Mouse (Mus musculus): ENCODE results near the gene Zfand3. TPM values are rescaled to one million over a fixed set of nuclear protein-coding genes. Genes with fewer than 3 reads are reported as not detected.
A peak's percentile ranks its signal among the peaks of the same experiment; 100 is the strongest.

Gene Zfand3
- polyA plus RNA-seq, 1 experiment, result 111 TPM

GRCm38 (mm10) chr17:30097156-30097555 lies 92.6 kb downstream of the Zfand3 start:
- H3K36me3 ChIP-seq (ENCODE audit: control insufficient read depth, insufficient read depth, low read length), result no peaks in the 10 kb centered on the region
- H3K27ac ChIP-seq (ENCODE audit: insufficient read depth, low read depth, low read length), result no peak overlapping the region
- TF ChIP-seq POLR2A (IDR thresholded peaks at IDR 0.05; ENCODE audit: low read depth, low read length), result no peak
- no peak for TF ChIP-seq CTCF (conservative IDR thresholded peaks at IDR 0.05; ENCODE audit: insufficient read depth, insufficient read length, low read depth, low read length)
- DNase-seq, result no peak
- 66% methylated on average over 5 of the region's 5 CpGs for WGBS
- no peak overlapping the region for H3K4me3 ChIP-seq (ENCODE audit: insufficient read depth, low read depth, low read length)
- peaks cover 19% of the 10 kb centered on the region; the same call in 1 of the 2 replicates for H3K4me1 ChIP-seq (ENCODE audit: control insufficient read depth, insufficient read depth, low read length)
- no peaks in the 10 kb centered on the region for H3K27me3 ChIP-seq (replicated peaks; ENCODE audit: control insufficient read depth, insufficient read depth, low read length)

GRCm38 (mm10) chr17:30097677-30098076 lies 93.1 kb downstream of the Zfand3 start:
- Histone ChIP-seq H3K4me1 (ENCODE audit: control insufficient read depth, insufficient read depth, low read length) (peaks cover 19% of the 10 kb centered on the region; the same call in 1 of the 2 replicates), H3K27ac (ENCODE audit: insufficient read depth, low read depth, low read length) (no peak overlapping the region), H3K27me3 (replicated peaks; ENCODE audit: control insufficient read depth, insufficient read depth, low read length) (no peaks in the 10 kb centered on the region), H3K36me3 (ENCODE audit: control insufficient read depth, insufficient read depth, low read length) (no peaks in the 10 kb centered on the region), H3K4me3 (ENCODE audit: insufficient read depth, low read depth, low read length) (no peak overlapping the region)
- no peak for DNase-seq
- TF ChIP-seq POLR2A (IDR thresholded peaks at IDR 0.05; ENCODE audit: low read depth, low read length), result no peak
- no peak for TF ChIP-seq CTCF (conservative IDR thresholded peaks at IDR 0.05; ENCODE audit: insufficient read depth, insufficient read length, low read depth, low read length)
- 35% methylated on average over 4 of the region's 4 CpGs for WGBS

GRCm38 (mm10) chr17:30099670-30100069 lies 95.1 kb downstream of the Zfand3 start:
- H3K4me3 ChIP-seq (ENCODE audit: insufficient read depth, low read depth, low read length), result no peak overlapping the region
- no peaks in the 10 kb centered on the region for H3K27me3 ChIP-seq (replicated peaks; ENCODE audit: control insufficient read depth, insufficient read depth, low read length)
- H3K4me1 ChIP-seq (ENCODE audit: control insufficient read depth, insufficient read depth, low read length), result peaks cover 21% of the 10 kb centered on the region; the same call in 1 of the 2 replicates
- TF ChIP-seq POLR2A (IDR thresholded peaks at IDR 0.05; ENCODE audit: low read depth, low read length) (no peak), CTCF (conservative IDR thresholded peaks at IDR 0.05; ENCODE audit: insufficient read depth, insufficient read length, low read depth, low read length) (no peak)
- DNase-seq, result no peak
- no peak overlapping the region for H3K27ac ChIP-seq (ENCODE audit: insufficient read depth, low read depth, low read length)
- WGBS, result 43% methylated on average over 2 of the region's 2 CpGs
- no peaks in the 10 kb centered on the region for H3K36me3 ChIP-seq (ENCODE audit: control insufficient read depth, insufficient read depth, low read length)

GRCm38 (mm10) chr17:30101801-30102200 lies 97.3 kb downstream of the Zfand3 start:
- no peak for DNase-seq
- Histone ChIP-seq H3K27ac (ENCODE audit: insufficient read depth, low read depth, low read length) (no peak overlapping the region), H3K36me3 (ENCODE audit: control insufficient read depth, insufficient read depth, low read length) (no peaks in the 10 kb centered on the region), H3K27me3 (replicated peaks; ENCODE audit: control insufficient read depth, insufficient read depth, low read length) (no peaks in the 10 kb centered on the region), H3K4me3 (ENCODE audit: insufficient read depth, low read depth, low read length) (no peak overlapping the region), H3K4me1 (ENCODE audit: control insufficient read depth, insufficient read depth, low read length) (peaks cover 17% of the 10 kb centered on the region; the same call in 1 of the 2 replicates)
- TF ChIP-seq POLR2A (IDR thresholded peaks at IDR 0.05; ENCODE audit: low read depth, low read length) (no peak), CTCF (conservative IDR thresholded peaks at IDR 0.05; ENCODE audit: insufficient read depth, insufficient read length, low read depth, low read length) (no peak)

GRCm38 (mm10) chr17:30103005-30103404 lies 98.5 kb downstream of the Zfand3 start:
- peaks cover 11% of the 10 kb centered on the region; the same call in 1 of the 2 replicates for H3K4me1 ChIP-seq (ENCODE audit: control insufficient read depth, insufficient read depth, low read length)
- 94% methylated on average over 5 of the region's 5 CpGs for WGBS
- TF ChIP-seq POLR2A (IDR thresholded peaks at IDR 0.05; ENCODE audit: low read depth, low read length) (no peak), CTCF (conservative IDR thresholded peaks at IDR 0.05; ENCODE audit: insufficient read depth, insufficient read length, low read depth, low read length) (no peak)
- no peak overlapping the region for H3K4me3 ChIP-seq (ENCODE audit: insufficient read depth, low read depth, low read length)
- H3K36me3 ChIP-seq (ENCODE audit: control insufficient read depth, insufficient read depth, low read length), result no peaks in the 10 kb centered on the region
- DNase-seq, result no peak
- H3K27ac ChIP-seq (ENCODE audit: insufficient read depth, low read depth, low read length), result no peak overlapping the region
- H3K27me3 ChIP-seq (replicated peaks; ENCODE audit: control insufficient read depth, insufficient read depth, low read length), result no peaks in the 10 kb centered on the region

- H3K36me3 ChIP-seq (ENCODE audit: control insufficient read depth, insufficient read depth, low read length), result no peaks in the 10 kb centered on the region
- TF ChIP-seq POLR2A (IDR thresholded peaks at IDR 0.05; ENCODE audit: low read depth, low read length) (no peak), CTCF (conservative IDR thresholded peaks at IDR 0.05; ENCODE audit: insufficient read depth, insufficient read length, low read depth, low read length) (no peak)
Measured at GRCm38 (mm10) chr17:30103641-30104165, 99.2 kb downstream of the Zfand3 start.

GRCm38 (mm10) chr17:30105369-30105768 lies 100.8 kb downstream of the Zfand3 start:
- Histone ChIP-seq H3K4me3 (ENCODE audit: insufficient read depth, low read depth, low read length) (no peak overlapping the region), H3K4me1 (ENCODE audit: control insufficient read depth, insufficient read depth, low read length) (peaks cover 7% of the 10 kb centered on the region; the same call in 1 of the 2 replicates), H3K27ac (ENCODE audit: insufficient read depth, low read depth, low read length) (no peak overlapping the region), H3K27me3 (replicated peaks; ENCODE audit: control insufficient read depth, insufficient read depth, low read length) (no peaks in the 10 kb centered on the region), H3K36me3 (ENCODE audit: control insufficient read depth, insufficient read depth, low read length) (no peaks in the 10 kb centered on the region)
- no peak for DNase-seq
- TF ChIP-seq CTCF (conservative IDR thresholded peaks at IDR 0.05; ENCODE audit: insufficient read depth, insufficient read length, low read depth, low read length), result peak; percentile 69
- TF ChIP-seq POLR2A (IDR thresholded peaks at IDR 0.05; ENCODE audit: low read depth, low read length), result no peak
- 76% methylated on average over 3 of the region's 3 CpGs for WGBS

More at GRCm38 (mm10) chr17:30103641-30104165, 99.2 kb downstream of the Zfand3 start:
- Histone ChIP-seq H3K27me3 (replicated peaks; ENCODE audit: control insufficient read depth, insufficient read depth, low read length) (no peaks in the 10 kb centered on the region), H3K27ac (ENCODE audit: insufficient read depth, low read depth, low read length) (no peak overlapping the region), H3K4me1 (ENCODE audit: control insufficient read depth, insufficient read depth, low read length) (peaks cover 11% of the 10 kb centered on the region; the same call in 1 of the 2 replicates), H3K4me3 (ENCODE audit: insufficient read depth, low read depth, low read length) (no peak overlapping the region)
- WGBS, result 56% methylated on average over 4 of the region's 4 CpGs
- DNase-seq, result no peak

Measured in kidney, adult 2 months (tissue).